Mouse (Mus musculus): ENCODE results near the gene Tulp1.
"Not testable (repeated sequence)": the region's sequence is repeated elsewhere in the genome, so short reads cannot be mapped to it uniquely, and the experiment has no call there.

Tulp1 gene

DNA sequence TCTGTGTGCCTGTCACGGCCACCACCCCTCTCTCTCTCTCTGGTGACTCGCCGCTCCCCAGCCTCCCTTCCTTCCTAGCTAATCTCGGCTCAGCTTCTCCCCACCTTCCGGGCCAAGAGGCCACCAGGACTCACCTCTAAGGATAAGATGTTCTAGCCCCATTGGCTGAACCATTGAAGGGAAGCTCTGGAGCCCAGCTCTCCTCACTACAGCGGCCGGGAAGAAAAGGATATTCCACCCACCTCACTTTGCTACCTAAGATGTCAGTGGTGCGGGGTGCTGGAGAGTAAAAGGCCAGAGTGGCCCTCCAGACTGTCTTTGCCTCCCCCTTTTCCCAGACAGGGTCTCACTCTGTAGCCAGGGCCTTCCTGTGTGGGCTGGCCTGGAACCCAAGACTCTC, at the start of gene Tulp1:
Gene Tulp1, minus strand, starts transcription at position 101 of the 400 bp plus-strand sequence.
- no peak for DNase-seq (ENCODE audit: low spot score in 2 of 2)

GRCm38 (mm10) chr17:28411381-28411960, 46.4 kb upstream of the Tulp1 start:
- DNase-seq (ENCODE audit: low spot score in 2 of 2): no peak

DNA sequence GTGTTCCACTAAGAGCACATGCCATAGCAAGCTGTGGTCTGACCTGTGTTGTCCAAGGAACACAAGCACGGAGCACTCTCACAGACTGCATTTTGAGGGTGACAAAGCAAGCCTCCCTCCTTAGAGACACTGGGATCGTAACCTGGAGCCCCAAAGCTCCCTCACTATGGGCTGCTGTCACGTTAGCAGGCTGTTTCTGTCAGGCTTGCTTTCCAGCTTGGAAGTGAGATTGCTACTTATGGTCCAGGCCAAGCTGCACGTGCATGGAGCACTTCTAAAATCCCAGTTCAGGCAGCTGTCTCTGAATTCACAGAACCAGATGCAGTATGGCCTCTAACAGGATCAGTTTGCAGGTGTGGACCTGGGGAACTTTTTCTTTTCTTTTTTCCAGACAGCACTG, 45.7 kb upstream of the Tulp1 start:
- DNase-seq (ENCODE audit: low spot score in 2 of 2): no peak

- no peak for DNase-seq (ENCODE audit: low spot score in 2 of 2)
Observed at GRCm38 (mm10) chr17:28408251-28408918, 43.4 kb upstream of the Tulp1 start.

- peak; percentile 80 to 82 for DNase-seq (ENCODE audit: low spot score in 2 of 2)
Observed at GRCm38 (mm10) chr17:28407418-28408250, 42.6 kb upstream of the Tulp1 start.

GRCm38 (mm10) chr17:28406471-28406870, 41.4 kb upstream of the Tulp1 start:
- no peak for DNase-seq (ENCODE audit: low spot score in 2 of 2)

DNA sequence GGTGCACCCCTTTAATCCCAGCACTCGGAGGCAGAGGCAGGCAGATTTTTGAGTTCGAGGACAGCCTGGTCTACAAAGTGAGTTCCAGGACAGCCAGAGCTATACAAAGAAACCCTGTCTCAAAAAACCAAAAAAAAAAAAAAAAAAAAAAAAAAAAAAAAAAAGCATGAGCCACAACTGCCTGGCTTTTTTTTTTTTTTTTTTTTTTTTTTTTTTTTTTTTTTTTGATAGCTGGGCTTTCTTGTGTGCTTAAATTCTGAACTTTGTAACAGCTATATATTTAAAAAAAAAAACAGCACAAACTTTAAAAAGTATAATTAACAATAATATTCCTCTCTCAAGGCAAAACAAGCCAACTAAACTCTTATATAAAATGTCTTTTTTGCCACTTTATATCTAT, 39.7 kb upstream of the Tulp1 start:
- not testable (repeated sequence) for DNase-seq (ENCODE audit: low spot score in 2 of 2)

GRCm38 (mm10) chr17:28404301-28404700, 39.3 kb upstream of the Tulp1 start:
- DNase-seq (ENCODE audit: low spot score in 2 of 2): no peak

GRCm38 (mm10) chr17:28394994-28395393, 30.0 kb upstream of the Tulp1 start:
- DNase-seq (ENCODE audit: low spot score in 2 of 2): no peak

DNA sequence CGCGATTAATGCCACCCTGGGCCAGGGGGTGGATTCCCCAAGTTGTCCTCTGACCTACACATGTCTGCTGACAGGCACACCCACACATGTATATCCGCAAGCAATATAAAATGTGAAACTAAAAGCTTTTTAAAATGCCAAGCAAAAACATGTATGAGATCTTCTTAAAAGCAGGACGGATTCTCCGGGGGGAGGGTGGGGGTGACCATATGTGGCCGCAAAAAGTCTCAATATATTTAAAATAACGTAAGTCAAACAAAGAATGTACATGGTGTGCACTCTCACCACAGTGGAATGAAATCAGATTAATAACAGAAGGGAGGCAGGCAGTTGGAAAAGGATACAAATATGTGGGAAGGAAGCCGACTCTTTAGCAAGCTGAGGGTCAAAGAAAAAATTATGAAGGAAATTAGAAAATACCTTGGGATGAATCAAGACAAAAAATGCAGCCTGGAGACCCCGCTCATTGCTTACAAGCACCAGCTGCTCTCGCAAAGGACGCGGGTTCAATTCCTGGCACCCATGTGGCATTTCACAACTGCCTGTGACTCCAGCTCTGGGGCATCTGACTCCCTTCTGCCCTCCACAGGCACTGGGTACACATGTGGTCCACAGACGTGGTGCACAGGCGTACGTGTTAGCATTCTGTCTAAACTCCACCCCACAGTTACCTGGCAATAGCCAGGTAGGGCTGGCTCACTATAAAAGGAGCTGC, 29.2 kb upstream of the Tulp1 start:
- DNase-seq (ENCODE audit: low spot score in 2 of 2): no peak

GRCm38 (mm10) chr17:28391568-28392432, 26.8 kb upstream of the Tulp1 start:
- no peak for DNase-seq (ENCODE audit: low spot score in 2 of 2)

DNA sequence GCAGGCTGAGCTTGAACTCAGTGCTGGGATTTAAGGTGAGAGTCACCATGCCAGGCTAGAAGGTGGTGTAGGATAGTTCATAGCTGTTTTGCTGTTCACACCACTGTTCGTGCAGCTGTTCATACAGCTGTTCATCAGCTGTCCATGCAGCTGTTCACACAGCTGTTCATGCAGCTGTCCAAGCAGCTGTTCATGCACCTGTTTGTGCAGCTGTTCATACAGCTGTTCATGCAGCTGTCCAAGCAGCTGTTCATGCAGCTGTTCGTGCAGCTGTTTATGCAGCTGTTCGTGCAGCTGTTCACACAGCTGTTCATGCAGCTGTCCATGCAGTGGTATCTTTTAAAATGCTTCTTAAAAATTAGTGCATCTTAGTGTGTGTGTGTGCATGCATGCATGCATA, 23.5 kb upstream of the Tulp1 start:
- no peak for DNase-seq (ENCODE audit: low spot score in 2 of 2)

DNA sequence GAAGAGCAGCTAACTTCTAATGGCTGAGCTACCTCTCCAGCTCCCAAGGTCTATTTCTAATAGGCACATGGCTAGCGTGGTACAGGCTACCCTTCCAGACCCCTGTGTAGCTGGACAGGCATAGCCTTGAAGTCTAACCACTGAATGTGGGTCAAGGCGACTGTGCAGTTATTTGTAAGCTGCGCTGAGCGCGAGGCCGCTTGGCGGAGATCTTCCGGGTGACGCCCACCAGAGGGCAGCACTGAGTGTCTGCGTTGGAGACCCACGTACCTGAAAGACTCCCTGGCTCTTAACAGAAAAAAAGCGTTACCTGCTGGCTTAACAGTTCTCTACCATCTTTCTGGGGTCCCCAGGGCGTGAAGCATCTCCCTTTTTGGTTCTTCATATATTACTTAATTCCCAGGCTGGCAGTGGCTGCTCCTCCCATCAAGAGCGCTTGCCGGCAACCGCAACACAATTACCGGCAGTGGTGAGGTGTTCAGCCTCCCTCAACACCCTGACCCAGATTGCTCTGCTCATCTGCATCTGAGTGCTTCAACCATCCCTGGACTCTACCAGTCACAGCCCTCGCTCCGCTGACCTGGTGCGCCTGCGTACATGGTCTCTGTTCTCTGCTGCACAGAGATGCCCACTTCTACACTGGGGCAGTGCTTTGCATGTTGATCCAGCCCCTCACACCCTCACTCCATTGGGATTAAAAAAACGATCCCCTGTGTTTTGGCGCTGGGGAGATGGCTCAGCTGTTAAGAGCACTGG, 21.3 kb upstream of the Tulp1 start:
- peak; percentile 77 to 84 for DNase-seq (ENCODE audit: low spot score in 2 of 2)

DNA sequence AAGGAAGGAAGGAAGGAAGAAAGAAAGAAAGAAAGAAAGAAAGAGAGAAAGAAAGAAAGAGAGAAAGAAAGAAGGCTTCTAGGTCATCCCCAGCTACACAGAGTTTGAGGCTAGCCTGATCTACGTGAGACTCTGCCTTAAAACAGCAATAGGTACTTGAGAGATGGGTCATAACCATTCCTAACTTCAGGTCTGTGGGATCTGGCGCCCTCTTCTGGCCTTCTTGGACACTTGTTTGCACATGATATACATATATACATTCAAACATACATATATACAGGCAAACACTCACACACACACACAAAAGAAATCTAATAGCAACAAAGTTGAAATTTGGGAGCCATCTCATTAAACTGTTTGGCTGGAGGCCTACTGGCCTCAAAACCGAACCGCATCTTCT, 19.3 kb upstream of the Tulp1 start:
- DNase-seq (ENCODE audit: low spot score in 2 of 2): no peak

DNA sequence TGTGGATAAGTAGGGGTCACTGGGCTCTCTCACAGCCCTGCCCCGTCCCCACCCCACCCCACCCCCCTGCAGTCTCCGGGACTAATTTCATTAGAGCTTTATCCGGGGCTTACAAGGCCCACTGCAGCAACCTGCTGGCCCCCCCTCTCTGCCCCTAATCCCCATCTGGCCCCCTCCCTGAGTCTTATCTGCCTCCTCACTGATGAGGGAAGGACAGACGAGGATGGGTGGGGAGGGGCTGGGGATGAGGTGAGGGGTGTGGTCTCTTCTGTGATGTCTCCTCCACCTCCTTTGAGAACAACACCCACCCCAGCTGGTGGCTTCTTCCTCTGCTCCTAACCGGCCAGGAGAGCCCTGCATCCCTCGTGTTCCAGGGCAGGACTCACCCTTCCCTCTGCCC, 15.2 kb upstream of the Tulp1 start:
- no peak for DNase-seq (ENCODE audit: low spot score in 2 of 2)

GRCm38 (mm10) chr17:28375592-28376061, 10.6 kb upstream of the Tulp1 start:
- peak in 1 of 2 experiments; percentile 22 for DNase-seq (ENCODE audit: low spot score in 2 of 2)

DNA sequence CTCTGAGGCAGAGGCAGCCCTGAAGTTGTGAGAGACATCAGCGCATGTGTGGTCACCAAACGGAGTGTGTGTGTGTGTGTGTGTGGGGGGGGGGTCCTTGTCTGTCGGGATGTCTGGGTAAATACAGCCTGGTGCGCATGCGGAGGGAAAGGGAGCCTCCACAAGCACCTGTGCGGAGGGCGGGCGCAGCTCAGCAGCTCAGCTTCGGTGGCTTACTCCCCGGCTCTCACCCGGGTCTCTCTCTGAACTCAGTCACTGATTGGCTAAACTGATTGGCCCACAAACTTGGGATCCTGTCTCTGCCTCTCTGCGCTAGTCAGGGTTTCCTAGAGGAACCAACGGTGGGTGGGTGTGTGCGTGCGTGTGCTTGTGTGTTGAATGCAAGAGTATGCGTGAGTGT, 9.5 kb upstream of the Tulp1 start:
- no peak for DNase-seq (ENCODE audit: low spot score in 2 of 2)

DNA sequence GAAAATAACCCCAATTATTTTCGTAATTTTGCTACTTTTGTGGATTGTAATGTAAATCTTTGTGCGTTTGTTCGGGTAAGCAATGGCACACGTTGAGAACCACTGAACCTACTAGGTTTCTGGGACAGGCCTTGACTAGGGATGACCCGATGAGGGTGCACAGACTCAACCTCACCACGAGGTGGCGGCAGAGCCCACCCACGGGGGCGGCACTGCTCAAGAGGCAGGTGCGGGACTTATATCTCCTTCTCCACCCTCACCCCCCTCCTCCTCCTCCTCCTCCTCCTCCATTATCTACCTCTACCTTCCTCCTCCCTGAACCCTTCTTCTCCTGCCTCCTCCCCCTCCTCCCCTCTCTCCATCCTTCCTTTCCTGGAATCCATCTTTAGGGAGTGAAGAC, 8.8 kb upstream of the Tulp1 start:
- DNase-seq (ENCODE audit: low spot score in 2 of 2): peak in 1 of 2 experiments; percentile 26

DNA sequence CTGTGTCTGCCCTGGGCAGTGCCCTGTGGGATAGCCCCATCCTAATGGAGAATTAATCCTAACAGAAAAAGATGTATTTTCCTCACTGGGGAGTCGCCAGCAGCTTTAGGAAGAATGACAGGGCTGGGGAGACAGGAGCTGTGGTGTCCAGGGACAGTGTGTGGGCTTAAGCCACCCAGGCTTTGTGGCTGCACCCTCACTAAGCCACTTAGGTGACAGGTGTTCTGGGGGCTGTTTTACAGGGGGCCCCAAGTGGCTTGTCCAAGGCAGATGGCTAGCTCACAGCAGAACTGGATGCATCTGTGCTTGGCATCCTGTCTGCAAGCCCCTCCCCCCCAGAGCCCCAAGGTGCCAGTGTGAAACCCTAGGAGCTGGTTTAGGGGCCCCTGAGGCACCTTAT, 6.9 kb upstream of the Tulp1 start:
- no peak for DNase-seq (ENCODE audit: low spot score in 2 of 2)

DNA sequence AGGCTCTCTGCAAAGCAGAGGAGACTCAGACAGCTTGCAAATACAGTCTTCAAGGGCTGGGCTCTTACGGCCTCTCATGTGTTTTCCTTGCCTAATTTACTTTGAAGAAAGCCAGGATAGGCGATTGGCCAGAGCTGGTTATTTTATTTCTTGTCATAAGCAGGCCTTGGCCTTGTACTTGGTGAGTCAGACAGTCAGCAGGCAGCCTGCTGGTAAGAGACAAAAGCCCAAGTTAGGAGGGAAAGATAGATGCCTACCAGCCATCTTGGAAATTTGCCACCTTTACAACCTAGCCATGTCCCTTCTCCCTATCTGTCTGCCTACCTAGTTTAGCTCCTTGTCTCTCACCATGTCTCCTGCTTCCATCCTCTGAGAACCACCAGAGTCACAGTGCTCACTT, 6.3 kb upstream of the Tulp1 start:
- no peak for DNase-seq (ENCODE audit: low spot score in 2 of 2)
